Mouse (Mus musculus) liver, embryonic 15.5 days (tissue): ENCODE results near the gene Cops7a. TPM values are rescaled to one million over a fixed set of nuclear protein-coding genes. Genes with fewer than 3 reads are reported as not detected.

ENCODE experiments used
- ATAC-seq: fragments of 200-750 bp; cut with Nextera tagmentation; 2 replicates; pipeline ENCODE4 v1.8.0; 2017; ENCODE audit warnings: moderate number of reproducible peaks, mild to moderate bottlenecking, moderate library complexity; ENCODE audit not compliant: insufficient read depth
- H3K27ac ChIP-seq: fragments of 300-500 bp; sonication (generic); replicated peaks from 2 replicates; pipeline ENCODE4 v1.5.1; 2015; ENCODE audit warnings: mild to moderate bottlenecking, inconsistent platforms
- H3K27me3 ChIP-seq: fragments of 300-500 bp; sonication (generic); 2 replicates; pipeline ENCODE4 v1.6.1; 2015; ENCODE audit warnings: mild to moderate bottlenecking, inconsistent platforms
- H3K36me3 ChIP-seq: fragments of 300-500 bp; sonication (generic); replicated peaks from 2 replicates; pipeline ENCODE4 v1.6.1; 2015; ENCODE audit warnings: moderate library complexity, mild to moderate bottlenecking, inconsistent platforms
- H3K4me1 ChIP-seq: fragments of 300-500 bp; sonication (generic); replicated peaks from 2 replicates; pipeline ENCODE4 v1.6.1; 2015; ENCODE audit warnings: inconsistent platforms
- H3K4me2 ChIP-seq: fragments of 300-500 bp; sonication (generic); 2 replicates; pipeline ENCODE4 v1.6.1; 2015; ENCODE audit warnings: moderate library complexity, mild to moderate bottlenecking, inconsistent platforms
- H3K4me3 ChIP-seq: fragments of 300-500 bp; sonication (generic); replicated peaks from 2 replicates; pipeline ENCODE4 v1.5.1; 2015; ENCODE audit warnings: mild to moderate bottlenecking, inconsistent platforms
- H3K9ac ChIP-seq: fragments of 300-500 bp; sonication (generic); 2 replicates; pipeline ENCODE4 v1.6.1; 2015; ENCODE audit warnings: moderate library complexity, mild to moderate bottlenecking, inconsistent platforms
- H3K9me3 ChIP-seq: fragments of 300-500 bp; sonication (generic); replicated peaks from 2 replicates; pipeline ENCODE4 v1.6.1; 2016; ENCODE audit warnings: inconsistent platforms
- WGBS: fragments of 180-500 bp; shearing (Covaris S2); methylation state at CpG from one replicate; pipeline ENCODE4 v1.1.7; 2015; ENCODE audit warnings: mixed read lengths; ENCODE audit not compliant: insufficient replicate concordance; 5-methylcytosine and 5-hydroxymethylcytosine counted together
- polyA plus RNA-seq: library from polyadenylated mRNA; unstranded; fragments of >200 nt; fragmentation: Nextera tagmentation; extraction: Ambion mirVana; gene quantifications from 2 replicates; pipeline ENCODE4 v1.2.1, GENCODE M21; 2015

The Cops7a gene
- polyA plus RNA-seq, 1 experiment from 2014 or later: 52.4 TPM

GRCm38 (mm10) chr6:124918331-124918690 is 47.0 kb downstream of the Cops7a start:
- peak overlapping the region; percentile 85 for H3K27ac ChIP-seq
- peaks cover 90% of the 10 kb centered on the region for H3K27me3 ChIP-seq
- ATAC-seq: no peak
- H3K4me1 ChIP-seq: peaks cover 50% of the 10 kb centered on the region
- 12% methylated on average over 7 of the region's 7 CpGs for WGBS
- H3K4me3 ChIP-seq: peak overlapping the region; percentile 71
- no peaks in the 10 kb centered on the region for H3K9me3 ChIP-seq
- 0 out of 2 replicates have a peak overlapping the region, but pooled peaks have one; percentile 67 for H3K9ac ChIP-seq
- 0 out of 2 replicates have a peak, but pooled peaks cover 5% of the 10 kb centered on the region for H3K36me3 ChIP-seq
- peak overlapping the region; percentile 89 for H3K4me2 ChIP-seq

- Histone ChIP-seq H3K4me1 (peaks cover 50% of the 10 kb centered on the region), H3K27me3 (peaks cover 96% of the 10 kb centered on the region), H3K9ac (peak overlapping the region; percentile 67), H3K4me2 (peak overlapping the region; percentile 89), H3K4me3 (peak overlapping the region; percentile 71), H3K27ac (peak overlapping the region; percentile 85), H3K36me3 (0 out of 2 replicates have a peak, but pooled peaks cover 5% of the 10 kb centered on the region), H3K9me3 (no peaks in the 10 kb centered on the region)
- ATAC-seq: peak; percentile 58
- whole genome bisulfite sequencing: under 1% methylated on average over 87 of the region's 89 CpGs
These were observed 47.6 kb downstream of the Cops7a start for GRCm38 (mm10) chr6:124917518-124918330.

GRCm38 (mm10) chr6:124916695-124917517 is 48.4 kb downstream of the Cops7a start:
- peaks cover 50% of the 10 kb centered on the region for H3K4me1 ChIP-seq

GRCm38 (mm10) chr6:124915942-124916694 is 49.2 kb downstream of the Cops7a start:
- no peak for ATAC-seq
- no peak overlapping the region for H3K9ac ChIP-seq
- peak overlapping the region; percentile 30; the same call in 1 of the 2 replicates for H3K27ac ChIP-seq
- peaks cover 50% of the 10 kb centered on the region for H3K4me1 ChIP-seq
- 0 out of 2 replicates have a peak, but pooled peaks cover 5% of the 10 kb centered on the region for H3K36me3 ChIP-seq
- no peaks in the 10 kb centered on the region for H3K9me3 ChIP-seq
- peak overlapping the region; percentile 89 for H3K4me2 ChIP-seq
- peaks cover 98% of the 10 kb centered on the region for H3K27me3 ChIP-seq
- 21% methylated on average over 12 of the region's 12 CpGs for WGBS
- peak overlapping the region; percentile 71 for H3K4me3 ChIP-seq

More at GRCm38 (mm10) chr6:124916695-124917517, 48.4 kb downstream of the Cops7a start:
- ATAC-seq: peak; percentile 67
- WGBS: 4% methylated on average over 50 of the region's 67 CpGs
- H3K4me3 ChIP-seq: peak overlapping the region; percentile 71
- peaks cover 99% of the 10 kb centered on the region for H3K27me3 ChIP-seq
- peak overlapping the region; percentile 89 for H3K4me2 ChIP-seq
- 0 out of 2 replicates have a peak, but pooled peaks cover 5% of the 10 kb centered on the region for H3K36me3 ChIP-seq
- peak overlapping the region; percentile 67 for H3K9ac ChIP-seq
- H3K9me3 ChIP-seq: no peaks in the 10 kb centered on the region
- peak overlapping the region; percentile 85 for H3K27ac ChIP-seq

- Histone ChIP-seq H3K27ac (peak overlapping the region; percentile 30; the same call in 1 of the 2 replicates), H3K9ac (no peak overlapping the region), H3K9me3 (no peaks in the 10 kb centered on the region), H3K4me2 (peak overlapping the region; percentile 89), H3K27me3 (peaks cover 98% of the 10 kb centered on the region), H3K4me3 (peak overlapping the region; percentile 71; the same call in 1 of the 2 replicates), H3K4me1 (peaks cover 44% of the 10 kb centered on the region), H3K36me3 (0 out of 2 replicates have a peak, but pooled peaks cover 5% of the 10 kb centered on the region)
- 41% methylated on average over 22 of the region's 22 CpGs for WGBS
- no peak for ATAC-seq
These were observed 50.0 kb downstream of the Cops7a start for GRCm38 (mm10) chr6:124915160-124915941.

GRCm38 (mm10) chr6:124914511-124914910 is 50.8 kb downstream of the Cops7a start:
- H3K9me3 ChIP-seq: no peaks in the 10 kb centered on the region
- H3K4me3 ChIP-seq: no peak overlapping the region
- H3K27me3 ChIP-seq: peaks cover 98% of the 10 kb centered on the region
- no peak overlapping the region for H3K9ac ChIP-seq
- H3K36me3 ChIP-seq: 0 out of 2 replicates have a peak, but pooled peaks cover 5% of the 10 kb centered on the region
- H3K4me1 ChIP-seq: peaks cover 47% of the 10 kb centered on the region
- no peak for ATAC-seq
- WGBS: 70% methylated on average over 7 of the region's 7 CpGs
- H3K27ac ChIP-seq: no peak overlapping the region
- H3K4me2 ChIP-seq: no peak overlapping the region

- peaks cover 98% of the 10 kb centered on the region for H3K27me3 ChIP-seq
- peaks cover 47% of the 10 kb centered on the region for H3K4me1 ChIP-seq
- H3K9me3 ChIP-seq: no peaks in the 10 kb centered on the region
- no peak for ATAC-seq
- no peak overlapping the region for H3K9ac ChIP-seq
- no peak overlapping the region for H3K4me3 ChIP-seq
- H3K36me3 ChIP-seq: 0 out of 2 replicates have a peak, but pooled peaks cover 5% of the 10 kb centered on the region
- no peak overlapping the region for H3K4me2 ChIP-seq
- 60% methylated on average over 14 of the region's 14 CpGs for WGBS
- H3K27ac ChIP-seq: no peak overlapping the region
These were observed 51.5 kb downstream of the Cops7a start for GRCm38 (mm10) chr6:124913721-124914285.

GRCm38 (mm10) chr6:124913214-124913613 is 52.1 kb downstream of the Cops7a start:
- no peak overlapping the region for H3K9ac ChIP-seq
- 25% methylated on average over 6 of the region's 6 CpGs for WGBS
- H3K4me3 ChIP-seq: no peak overlapping the region
- H3K9me3 ChIP-seq: no peaks in the 10 kb centered on the region
- peaks cover 98% of the 10 kb centered on the region for H3K27me3 ChIP-seq
- H3K27ac ChIP-seq: no peak overlapping the region
- peaks cover 41% of the 10 kb centered on the region for H3K4me1 ChIP-seq
- ATAC-seq: no peak
- 0 out of 2 replicates have a peak, but pooled peaks cover 5% of the 10 kb centered on the region for H3K36me3 ChIP-seq
- no peak overlapping the region for H3K4me2 ChIP-seq

GRCm38 (mm10) chr6:124911533-124912218 is 53.7 kb downstream of the Cops7a start, which contains the start of gene Lag3:
Gene Lag3, minus strand, starts transcription at chr6:124911705.
- Histone ChIP-seq H3K4me3 (no peak within 1 kb of the TSS), H3K4me2 (no peak within 1 kb of the TSS), H3K27me3 (peaks cover 86% of the 10 kb centered on the region), H3K9me3 (no peaks in the 10 kb centered on the region), H3K36me3 (0 out of 2 replicates have a peak, but pooled peaks cover 5% of the 10 kb centered on the region), H3K4me1 (peaks cover 27% of the 10 kb centered on the region), H3K9ac (no peak within 1 kb of the TSS), H3K27ac (no peak within 1 kb of the TSS)
- WGBS: 20% methylated on average over 13 of the region's 13 CpGs
- no peak for ATAC-seq
